Mouse (Mus musculus): ENCODE data around the gene Chn2.

- TF ChIP-seq NELFE (IDR thresholded peaks at IDR 0.05; ENCODE audit: low read depth, low read length) (no peak), ZKSCAN1 (IDR thresholded peaks at IDR 0.05; ENCODE audit: borderline replicate concordance, low read depth, low read length) (no peak), MAZ (IDR thresholded peaks at IDR 0.05; ENCODE audit: low read depth, low read length) (no peak), CTCF (conservative IDR thresholded peaks at IDR 0.05 in 1 of 2, IDR thresholded peaks at IDR 0.05 in 1 of 2; ENCODE audit: low read depth in 2 of 2, low read length in 2 of 2) (no peak)
Observed at GRCm38 (mm10) chr6:54326671-54327625, 287.6 kb downstream of the Chn2 start.
